Mouse (Mus musculus) activated CD4-positive, CD25-positive, alpha-beta regulatory T cell, adult 4 months (primary cell): ENCODE measurements around the gene Tirap. TPM values are rescaled to one million over a fixed set of nuclear protein-coding genes. Genes with fewer than 3 reads are reported as not detected.
A peak's percentile ranks its signal among the peaks of the same experiment; 100 is the strongest.
"Not testable (repeated sequence)": the region's sequence is repeated elsewhere in the genome, so short reads cannot be mapped to it uniquely, and the experiment has no call there.

Experiments used
- ATAC-seq: one replicate; pipeline ENCODE4 v1.8.0; 2017
- polyA plus RNA-seq, 2 experiments: library from polyadenylated mRNA; unstranded; fragments of 100-300 nt; shearing (Covaris generic); gene quantifications; one replicate each; pipeline ENCODE4 v1.2.1; 2017

Gene Tirap
- polyA plus RNA-seq, 2 experiments from 2014 or later: 5.5 to 6.4 TPM

- no peak for ATAC-seq
Measured at GRCm38 (mm10) chr9:35188700-35189099, 11.4 kb downstream of the Tirap start.

DNA sequence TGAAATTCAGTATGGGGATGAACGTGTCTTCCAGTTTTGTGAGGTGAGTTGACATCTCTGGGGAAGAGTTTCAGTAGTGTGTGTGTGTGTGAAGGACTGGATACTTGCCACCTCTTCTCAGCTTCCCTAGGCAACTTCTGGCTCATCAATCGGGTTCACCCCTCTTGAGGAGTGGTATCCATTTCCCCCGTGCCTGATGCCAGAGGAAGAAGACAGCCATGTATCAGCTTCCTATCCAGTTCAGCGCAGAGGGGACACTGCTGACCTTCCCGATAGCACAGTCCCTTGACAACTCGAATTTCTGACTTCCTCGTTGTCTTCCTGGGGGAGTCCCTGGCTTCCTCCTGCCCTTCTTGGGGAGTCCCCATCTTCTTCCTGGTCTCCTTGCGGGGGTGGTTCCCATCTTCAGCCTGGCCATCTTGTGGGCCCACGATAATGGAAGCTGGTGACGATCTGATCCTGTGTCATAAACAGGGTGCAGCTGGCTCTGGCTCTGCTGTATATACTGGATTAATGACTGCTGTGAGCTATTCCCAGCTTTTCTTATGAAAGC, 12.7 kb downstream of the Tirap start:
- ATAC-seq: no peak

- no peak for ATAC-seq
Measured at GRCm38 (mm10) chr9:35186430-35186829, 13.7 kb downstream of the Tirap start.

DNA sequence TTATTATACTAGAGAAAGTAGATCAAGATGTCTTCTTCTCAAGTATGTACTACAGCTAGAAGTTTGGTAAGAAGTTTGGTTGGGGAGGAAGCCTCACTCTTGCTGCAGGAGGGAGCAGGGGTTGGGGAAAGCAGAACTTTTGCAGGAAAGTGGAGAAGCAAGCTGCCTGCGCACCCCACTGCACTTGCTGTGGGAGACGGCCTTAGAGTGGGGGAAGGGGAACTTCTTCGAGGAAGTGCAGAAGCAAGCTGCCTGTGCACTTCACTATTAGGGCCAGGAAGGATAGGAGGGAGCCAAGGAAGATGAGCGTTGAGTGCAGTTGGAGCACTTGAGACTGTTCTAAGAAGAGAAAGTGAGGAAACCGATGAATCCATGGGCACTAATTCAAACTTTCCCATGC, 16.7 kb downstream of the Tirap start:
- no peak for ATAC-seq

DNA sequence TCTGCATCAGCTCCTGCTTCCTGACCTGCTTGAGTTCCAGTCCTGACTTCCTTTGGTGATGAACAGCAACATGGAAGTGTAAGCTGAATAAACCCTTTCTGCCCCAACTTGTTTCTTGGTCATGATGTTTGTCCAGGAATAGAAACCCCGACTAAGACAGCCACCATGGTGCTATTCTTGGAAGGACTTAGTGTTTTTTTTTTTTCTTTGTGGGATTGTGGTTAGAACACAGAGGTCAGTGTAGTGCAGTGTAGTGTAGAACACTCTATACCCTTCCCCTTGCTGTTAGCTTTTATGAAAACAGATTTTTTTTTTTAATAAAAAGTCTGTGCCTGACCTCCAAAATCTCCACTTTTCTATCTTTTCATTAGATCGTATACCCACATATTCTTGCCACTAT, 17.3 kb downstream of the Tirap start:
- ATAC-seq: no peak

DNA sequence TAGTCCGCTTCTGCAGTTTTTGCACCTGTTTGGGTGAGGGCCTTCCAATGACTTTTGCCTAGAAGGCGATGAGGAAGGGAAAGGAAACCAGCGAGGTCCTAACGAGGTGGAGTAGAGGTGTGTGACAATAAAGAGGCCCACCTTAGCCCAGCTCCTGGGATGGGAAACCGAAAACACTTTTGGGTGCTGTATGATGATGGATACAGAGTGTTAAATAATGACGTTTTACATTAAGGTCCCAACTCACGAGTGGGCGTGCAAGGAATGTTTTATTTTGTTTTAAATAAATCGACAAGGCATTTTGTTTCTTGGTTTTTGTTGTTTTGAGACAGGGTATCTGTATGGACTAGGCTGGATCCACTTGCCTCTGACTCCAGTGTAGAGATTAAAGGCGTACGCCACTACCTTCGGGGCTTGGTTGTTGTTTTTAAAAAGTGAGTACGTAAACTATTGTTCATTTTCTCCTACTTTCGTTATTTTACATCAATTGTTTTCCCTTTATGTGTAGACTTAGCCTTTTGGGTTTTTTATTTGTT, 23.9 kb downstream of the Tirap start:
- ATAC-seq: peak; percentile 0

DNA sequence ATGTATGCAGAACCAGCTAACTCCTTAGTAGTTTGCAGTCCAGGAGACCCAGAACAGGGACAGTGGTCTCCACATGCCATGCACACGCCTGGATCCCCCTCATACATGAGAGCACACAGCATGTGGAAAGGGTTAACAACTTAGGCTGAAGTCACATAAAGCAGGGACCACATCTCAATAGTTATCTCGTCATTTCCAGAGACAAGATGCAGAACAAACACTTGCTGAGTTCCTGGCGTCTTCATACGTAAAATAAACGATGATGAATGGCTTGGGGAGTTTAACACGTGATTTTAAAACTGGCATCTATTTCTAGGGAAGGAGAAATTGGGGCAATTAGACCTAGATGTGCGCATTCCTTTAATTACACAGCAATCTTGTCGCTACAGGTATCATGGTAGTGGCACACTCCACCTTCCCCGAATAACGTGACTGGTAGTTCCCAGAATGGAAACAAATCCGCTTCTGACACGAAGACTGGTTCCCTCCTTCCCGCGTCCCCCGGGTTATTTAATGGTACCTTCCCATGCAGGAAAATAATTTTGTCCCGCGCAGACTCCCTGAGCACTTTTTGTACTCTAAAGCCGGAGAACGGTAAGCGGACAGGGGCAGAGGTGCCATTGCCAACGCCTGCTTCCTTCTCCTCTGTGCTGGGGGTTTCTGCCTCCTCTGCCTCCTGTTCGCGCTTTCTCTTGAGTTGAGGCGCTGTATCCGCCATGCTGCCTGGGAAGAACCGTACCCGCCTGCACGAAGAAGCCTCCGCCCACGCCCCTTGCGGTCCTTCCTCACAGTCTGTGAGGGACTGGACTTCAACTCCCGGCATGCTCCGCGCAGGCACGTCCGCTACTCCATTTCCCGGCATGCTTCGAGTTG, 24.6 kb downstream of the Tirap start, which contains the start of gene Dcps:
TSS of gene Dcps (minus strand) at position 811 of the 873 bp plus-strand sequence.
- ATAC-seq: peak; percentile 97

- no peak for ATAC-seq
Measured at GRCm38 (mm10) chr9:35173331-35173730, 26.8 kb downstream of the Tirap start.

DNA sequence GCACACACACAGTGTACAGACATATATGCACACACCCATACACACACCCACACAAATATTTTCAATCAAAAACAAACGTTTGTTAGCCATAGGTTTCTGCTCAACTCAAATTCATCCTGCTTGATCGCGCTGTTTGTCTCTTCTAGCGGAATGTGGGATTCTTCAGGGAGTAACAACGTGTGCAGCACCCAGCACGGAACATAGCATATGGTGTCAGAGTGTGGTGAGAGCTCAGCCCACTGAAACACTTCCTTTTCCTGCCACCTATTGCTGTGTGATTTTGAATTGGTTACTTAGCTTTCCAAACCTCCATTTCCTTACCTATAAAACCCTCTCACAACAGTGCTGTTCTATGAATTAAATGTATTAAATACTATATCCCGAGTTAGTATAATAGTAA, 30.0 kb downstream of the Tirap start:
- ATAC-seq: no peak

DNA sequence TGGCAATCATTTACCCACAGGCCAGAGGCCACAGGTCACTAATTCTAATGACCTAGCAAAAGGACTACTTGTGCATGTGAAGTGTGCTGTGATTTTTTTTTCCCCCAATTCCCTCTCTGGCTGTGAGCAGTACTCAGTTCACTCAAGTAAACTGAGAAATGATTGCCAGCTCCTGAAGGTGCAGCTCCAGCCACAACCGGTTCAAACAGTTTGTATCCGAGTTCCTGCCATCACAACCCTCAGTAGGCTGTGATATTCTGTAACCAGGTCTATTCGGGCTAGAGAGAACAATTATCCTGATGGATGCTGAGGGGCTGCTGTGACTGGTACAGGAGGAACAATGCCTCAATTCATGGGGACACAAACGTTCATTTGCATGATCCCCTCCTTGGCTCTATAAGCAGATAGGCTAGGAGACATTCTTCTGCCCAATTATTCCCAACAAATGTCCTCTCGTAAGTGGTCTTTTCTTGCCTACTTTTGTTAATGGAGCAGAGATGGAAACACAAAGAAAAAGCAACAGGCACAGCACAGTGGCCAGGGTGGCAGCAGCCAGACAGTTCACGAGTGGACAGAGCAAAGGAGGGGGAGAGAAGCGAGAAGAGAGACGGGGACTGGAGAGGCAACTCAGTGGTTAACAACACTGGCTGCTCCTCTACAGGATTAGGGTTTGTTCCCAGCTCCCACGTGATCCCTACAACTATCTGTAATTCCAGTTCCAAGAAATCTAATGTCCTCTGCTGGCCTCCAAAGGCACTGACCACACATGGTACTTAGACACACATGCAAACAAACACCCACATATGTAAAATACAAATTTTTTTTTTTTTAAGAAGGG, 33.1 kb downstream of the Tirap start:
- ATAC-seq: no peak

DNA sequence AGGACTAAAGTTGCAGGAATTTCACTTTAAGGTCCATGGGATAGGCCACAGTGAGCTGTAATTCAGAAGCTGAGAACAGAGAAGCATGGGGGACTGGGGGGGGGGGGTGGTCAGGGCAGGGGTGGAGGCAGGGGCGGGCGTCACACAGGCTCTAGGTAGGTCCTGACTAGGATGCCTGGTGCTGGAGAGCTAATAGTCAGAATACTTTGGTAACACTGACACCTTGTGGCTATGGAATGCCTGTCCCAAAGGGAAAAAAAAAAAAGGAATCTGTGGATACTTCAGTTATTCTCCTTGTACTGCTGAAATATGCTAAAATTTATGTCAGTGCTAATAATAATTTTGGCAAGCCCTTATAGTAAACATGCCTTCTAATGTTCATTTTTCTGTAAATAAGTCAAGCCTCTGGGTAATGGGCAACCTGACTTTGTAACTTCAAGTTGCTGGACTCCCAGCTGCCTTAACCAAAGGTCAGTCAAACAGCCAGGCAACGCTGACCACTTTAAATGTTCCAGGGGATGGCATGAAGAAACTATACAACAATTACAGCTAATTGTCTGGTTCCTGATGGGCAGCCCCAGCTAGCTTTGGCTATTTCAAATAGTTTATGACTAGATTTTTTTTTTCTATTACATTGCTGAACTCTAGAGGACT, 33.8 kb downstream of the Tirap start:
- peak; percentile 49 for ATAC-seq

GRCm38 (mm10) chr9:35164142-35164874, 35.8 kb downstream of the Tirap start:
- ATAC-seq: no peak

GRCm38 (mm10) chr9:35163011-35163690, 36.9 kb downstream of the Tirap start:
- peak; percentile 38 for ATAC-seq

- ATAC-seq: no peak
Measured at GRCm38 (mm10) chr9:35161721-35162120, 38.4 kb downstream of the Tirap start.

DNA sequence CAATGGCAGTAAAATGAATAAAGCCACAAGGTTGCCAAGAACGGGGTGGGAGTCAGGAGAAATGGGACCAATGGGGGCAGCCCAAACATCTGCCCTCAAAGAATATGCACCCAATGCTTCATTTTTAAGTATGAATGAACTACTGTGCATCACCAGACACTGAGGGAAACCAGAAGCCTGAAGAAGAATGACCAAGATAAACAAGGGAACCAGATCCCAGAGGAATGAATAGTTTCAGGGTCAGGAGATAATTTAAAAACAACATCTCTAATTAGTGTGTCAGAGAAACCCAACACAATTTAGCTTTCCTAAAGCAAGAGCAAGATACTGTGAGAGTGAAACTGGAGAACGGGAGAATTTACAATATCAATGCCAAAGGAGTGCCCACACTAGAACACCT, 39.4 kb downstream of the Tirap start:
- no peak for ATAC-seq

DNA sequence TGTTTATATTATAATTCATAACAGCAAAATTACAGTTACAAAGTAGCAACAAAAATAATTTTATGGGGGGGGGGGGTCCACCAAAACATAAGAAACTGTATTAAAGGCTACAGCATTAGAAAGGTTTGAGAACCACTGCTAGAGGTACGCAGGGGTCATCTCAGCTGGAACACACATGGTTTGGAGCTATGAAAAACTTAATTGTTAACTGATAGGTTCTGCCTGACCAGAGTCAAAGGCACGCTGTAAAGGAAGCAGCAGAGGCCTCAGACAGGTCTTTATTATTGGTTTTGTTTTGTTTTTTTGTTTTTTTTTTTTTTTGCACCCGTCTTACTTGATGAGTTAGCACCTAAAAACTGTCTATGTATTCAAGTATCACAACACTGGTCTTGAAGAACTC, 41.6 kb downstream of the Tirap start:
- ATAC-seq: no peak

GRCm38 (mm10) chr9:35156862-35157261, 43.2 kb downstream of the Tirap start:
- ATAC-seq: no peak

- no peak for ATAC-seq
Measured at GRCm38 (mm10) chr9:35156002-35156710, 43.9 kb downstream of the Tirap start.

GRCm38 (mm10) chr9:35152923-35153322, 47.2 kb downstream of the Tirap start:
- ATAC-seq: no peak

GRCm38 (mm10) chr9:35148822-35149221, 51.3 kb downstream of the Tirap start:
- ATAC-seq: not testable (repeated sequence)
